Mouse (Mus musculus): ENCODE results near the gene Tmem178b.

GRCm38 (mm10) chr6:40208014-40208413, 334.9 kb downstream of the Tmem178b start:
- no peak for TF ChIP-seq CTCF (IDR thresholded peaks at IDR 0.05; ENCODE audit: borderline replicate concordance, insufficient read depth, low read length)
- no peak for TF ChIP-seq POLR2A (IDR thresholded peaks at IDR 0.05; ENCODE audit: low read depth, low read length)

Measured in embryonic fibroblast, embryonic 13.5 days (primary cell).